Mouse (Mus musculus) A20 (cell line): ENCODE measurements around the gene Phlpp1.
A peak's percentile ranks its signal among the peaks of the same experiment; 100 is the strongest.

Source experiments
- DNase-seq: peaks from one replicate; pipeline ENCODE4 v3.0.0-alpha.2; 2011; ENCODE audit warnings: low read depth, low spot score

The Phlpp1 gene

GRCm38 (mm10) chr1:106164111-106164510, 7.4 kb upstream of the Phlpp1 start:
- DNase-seq, result no peak

- DNase-seq, result no peak
Measured at GRCm38 (mm10) chr1:106168001-106168400, 3.6 kb upstream of the Phlpp1 start.

- no peak for DNase-seq
Measured at GRCm38 (mm10) chr1:106168801-106169200, 2.8 kb upstream of the Phlpp1 start.

GRCm38 (mm10) chr1:106169741-106170265, 1.7 kb upstream of the Phlpp1 start:
- DNase-seq, result no peak

- peak; percentile 80 for DNase-seq
Measured at GRCm38 (mm10) chr1:106172301-106172930, 864 bp downstream of the Phlpp1 start.

DNA sequence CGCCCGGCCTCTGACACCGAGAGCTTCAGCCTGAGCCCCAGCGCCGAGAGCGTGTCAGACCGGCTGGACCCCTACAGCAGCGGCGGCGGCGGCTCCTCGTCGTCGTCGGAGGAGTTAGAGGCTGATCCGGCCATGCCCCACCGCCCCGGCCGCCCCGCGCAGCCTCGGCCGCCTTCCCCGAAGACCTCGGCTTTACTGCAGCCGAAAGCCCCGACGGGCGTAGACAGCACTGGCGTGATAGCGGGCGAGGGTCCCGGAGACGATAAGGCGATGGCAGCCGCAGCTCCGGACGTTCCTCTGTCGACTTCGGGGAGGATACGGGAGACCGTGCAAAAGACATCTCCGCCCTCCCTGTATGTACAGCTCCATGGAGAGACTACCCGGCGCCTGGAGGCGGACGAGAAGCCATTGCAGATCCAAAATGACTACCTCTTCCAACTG, 1.4 kb downstream of the Phlpp1 start:
- no peak for DNase-seq

- peak; percentile 45 for DNase-seq
Measured at GRCm38 (mm10) chr1:106173621-106174156, 2.1 kb downstream of the Phlpp1 start.

DNA sequence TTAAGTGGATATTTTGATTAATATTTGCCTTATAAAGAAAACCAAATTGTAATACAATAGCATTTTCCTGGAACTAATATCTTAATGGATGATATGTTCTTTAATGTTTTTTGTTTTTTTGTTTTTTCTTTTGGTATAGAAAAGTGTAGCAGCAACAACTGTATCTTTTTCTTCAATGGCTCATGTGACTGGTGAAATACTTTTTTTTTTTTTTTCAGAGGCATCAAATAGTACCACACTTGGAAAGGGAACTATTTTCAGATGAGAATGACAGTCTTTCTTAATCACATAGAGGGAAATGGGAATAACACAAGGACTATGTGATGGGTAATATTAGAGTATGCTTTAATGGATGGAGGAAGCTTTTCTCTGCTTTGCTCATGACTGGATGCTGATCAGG, 3.0 kb downstream of the Phlpp1 start:
- DNase-seq, result no peak

- no peak for DNase-seq
Measured at GRCm38 (mm10) chr1:106175360-106175759, 3.8 kb downstream of the Phlpp1 start.

DNA sequence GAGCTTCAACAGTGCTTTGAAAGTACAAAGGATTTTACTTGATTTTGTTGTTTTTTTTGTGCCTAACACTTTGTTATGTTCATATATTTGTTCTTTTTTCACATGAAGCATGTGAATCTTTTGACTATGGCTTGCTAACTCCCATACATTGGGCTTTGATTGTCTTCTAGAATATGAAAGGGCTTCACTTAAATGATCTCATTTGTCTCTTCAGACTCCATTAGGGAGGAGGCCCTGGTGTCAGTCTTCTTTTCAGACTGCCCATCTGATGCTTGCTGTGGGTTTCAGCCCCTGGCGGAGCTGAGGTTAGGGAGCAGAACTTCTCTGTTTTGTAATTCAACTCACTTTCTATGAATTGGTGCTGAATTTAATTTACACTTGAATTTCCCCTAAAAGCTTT, 5.2 kb downstream of the Phlpp1 start:
- DNase-seq, result peak; percentile 19

- no peak for DNase-seq
Measured at GRCm38 (mm10) chr1:106177868-106178790, 6.6 kb downstream of the Phlpp1 start.

DNA sequence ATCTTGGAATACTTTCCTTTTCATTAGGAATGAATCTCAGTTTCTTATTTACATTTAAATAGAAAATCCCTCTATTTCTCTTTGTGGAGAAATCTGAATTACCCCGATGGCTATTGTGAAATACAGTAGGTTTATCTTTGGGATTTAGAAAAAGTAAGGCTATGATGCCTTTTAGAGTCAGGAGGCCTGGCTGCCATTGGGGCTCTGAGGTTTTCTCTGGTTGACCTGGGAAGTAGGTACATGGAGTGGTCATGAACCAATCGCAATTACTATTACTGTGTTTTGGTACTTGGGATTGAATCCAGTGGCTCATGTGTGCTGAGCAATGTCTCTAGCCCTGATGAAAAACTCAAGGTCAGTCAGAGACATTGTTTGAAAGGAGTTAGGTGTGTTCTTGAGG, 12.1 kb downstream of the Phlpp1 start:
- DNase-seq, result no peak

GRCm38 (mm10) chr1:106184780-106185460, 13.4 kb downstream of the Phlpp1 start:
- no peak for DNase-seq

DNA sequence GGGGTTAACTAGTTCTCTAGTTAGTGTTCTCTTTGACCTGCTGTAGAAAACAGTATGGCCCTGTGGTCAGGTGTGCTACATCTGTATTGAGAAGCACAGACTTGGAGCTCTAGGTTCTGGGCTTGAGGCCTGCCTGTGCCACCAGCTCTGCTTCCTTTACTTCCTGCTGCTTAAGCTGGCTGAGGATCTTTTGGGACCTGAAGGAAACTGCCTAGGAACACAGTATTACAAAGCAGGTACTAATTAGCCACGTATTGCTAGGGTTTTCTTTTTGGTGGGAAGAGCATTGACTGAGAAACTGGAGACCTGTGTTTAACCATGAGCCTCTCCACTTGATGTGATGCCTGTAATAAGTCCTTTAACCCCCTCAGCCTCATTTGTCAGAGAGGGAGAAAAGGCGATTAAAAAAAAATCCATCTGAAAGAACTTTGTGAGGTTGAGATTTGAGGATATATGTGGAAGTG, 13.9 kb downstream of the Phlpp1 start:
- no peak for DNase-seq

DNA sequence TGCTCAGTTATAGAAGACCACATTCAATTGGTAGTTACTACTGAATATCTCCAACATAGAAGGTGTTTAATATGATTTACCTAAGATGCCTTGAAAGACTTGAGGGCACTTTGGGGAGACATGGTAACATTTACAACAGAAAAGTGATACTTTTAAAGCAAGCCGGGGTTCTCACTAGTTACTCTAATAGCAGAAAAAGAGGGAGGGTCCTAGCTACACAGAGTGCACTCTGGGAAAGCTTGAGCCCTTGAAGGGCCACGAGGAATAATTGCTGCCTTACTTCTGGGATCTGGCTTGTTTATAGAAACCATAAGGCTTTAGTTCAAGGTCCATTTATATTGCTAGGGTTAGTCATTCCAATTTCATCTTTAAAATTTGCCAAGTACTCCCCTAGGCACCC, 14.5 kb downstream of the Phlpp1 start:
- DNase-seq, result no peak

- no peak for DNase-seq
Measured at GRCm38 (mm10) chr1:106187480-106187879, 15.9 kb downstream of the Phlpp1 start.

- DNase-seq, result no peak
Measured at GRCm38 (mm10) chr1:106188756-106189155, 17.2 kb downstream of the Phlpp1 start.

GRCm38 (mm10) chr1:106189311-106189710, 17.8 kb downstream of the Phlpp1 start:
- no peak for DNase-seq

DNA sequence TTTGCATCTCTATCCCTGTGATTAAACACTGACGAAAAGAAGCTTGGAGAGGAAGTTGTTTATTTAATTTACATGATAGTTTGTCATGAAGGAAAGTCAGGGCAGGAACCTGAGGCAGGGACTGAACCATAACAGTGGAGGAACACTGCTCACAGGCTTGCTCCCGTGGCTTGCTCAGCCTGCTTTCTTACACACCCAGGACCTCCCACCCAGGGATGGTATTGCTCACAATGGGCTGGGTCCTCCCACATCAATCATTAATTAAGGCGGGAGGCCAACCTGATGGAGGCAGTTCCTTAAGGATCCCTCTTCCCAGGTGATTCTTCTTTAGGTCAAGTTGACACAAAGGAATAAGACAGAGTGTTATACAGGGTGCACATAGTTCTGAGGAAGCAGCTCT, 19.1 kb downstream of the Phlpp1 start:
- no peak for DNase-seq

DNA sequence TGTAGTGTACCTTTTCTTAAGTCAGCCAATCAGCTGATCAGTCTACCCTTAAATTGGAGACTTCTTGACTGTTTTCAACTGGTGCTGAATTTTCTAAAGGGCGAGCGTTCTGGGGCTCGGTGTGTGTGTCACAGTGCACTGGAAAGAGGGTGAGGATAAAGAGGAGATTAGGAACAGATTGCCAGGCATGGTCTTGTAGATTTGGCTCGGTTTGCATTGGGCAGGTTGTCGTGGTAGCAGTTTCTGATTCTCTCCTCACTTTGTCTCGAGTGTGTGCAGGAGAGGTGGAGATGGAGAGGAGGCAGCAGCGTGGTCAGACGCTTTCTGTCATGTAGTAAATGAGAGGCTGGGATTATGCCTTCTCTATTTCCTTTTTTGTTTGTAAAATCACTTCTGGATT, 20.3 kb downstream of the Phlpp1 start:
- DNase-seq, result no peak

DNA sequence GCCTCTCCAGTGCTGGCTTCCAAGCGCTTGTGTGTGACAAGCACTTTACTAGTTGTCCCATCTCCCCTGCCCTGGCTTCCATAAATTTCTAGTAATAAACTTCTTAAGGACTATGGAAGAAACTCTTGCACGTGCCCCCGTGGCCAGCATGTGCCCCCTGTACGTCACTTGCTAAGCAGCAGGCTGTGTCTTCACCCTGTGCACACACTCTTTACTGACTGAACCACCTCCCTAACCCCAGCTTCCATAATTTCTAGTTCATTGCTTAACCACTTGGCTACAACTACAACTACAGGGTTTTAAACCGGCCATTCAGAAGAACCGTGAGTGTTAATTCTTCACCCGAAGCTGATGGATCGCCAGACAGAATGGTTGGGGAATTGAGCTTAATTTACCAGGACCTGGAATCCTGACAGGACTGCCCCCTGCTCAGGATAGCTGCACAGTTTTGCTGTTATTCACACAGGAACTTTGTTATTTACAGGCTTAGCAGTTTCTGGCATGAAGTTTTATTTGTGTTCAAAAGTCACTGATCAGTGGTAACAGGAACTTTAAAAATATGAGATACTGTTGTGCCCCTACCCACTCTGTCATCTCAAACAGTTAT, 21.4 kb downstream of the Phlpp1 start:
- no peak for DNase-seq
